Mouse (Mus musculus): Measurements from ENCODE around the gene Pcsk2. TPM values are rescaled to one million over a fixed set of nuclear protein-coding genes. Genes with fewer than 3 reads are reported as not detected.

The Pcsk2 gene
- not detected in 2 replicates for polyA plus RNA-seq (2012; ENCODE audit: low replicate concordance)

DNA sequence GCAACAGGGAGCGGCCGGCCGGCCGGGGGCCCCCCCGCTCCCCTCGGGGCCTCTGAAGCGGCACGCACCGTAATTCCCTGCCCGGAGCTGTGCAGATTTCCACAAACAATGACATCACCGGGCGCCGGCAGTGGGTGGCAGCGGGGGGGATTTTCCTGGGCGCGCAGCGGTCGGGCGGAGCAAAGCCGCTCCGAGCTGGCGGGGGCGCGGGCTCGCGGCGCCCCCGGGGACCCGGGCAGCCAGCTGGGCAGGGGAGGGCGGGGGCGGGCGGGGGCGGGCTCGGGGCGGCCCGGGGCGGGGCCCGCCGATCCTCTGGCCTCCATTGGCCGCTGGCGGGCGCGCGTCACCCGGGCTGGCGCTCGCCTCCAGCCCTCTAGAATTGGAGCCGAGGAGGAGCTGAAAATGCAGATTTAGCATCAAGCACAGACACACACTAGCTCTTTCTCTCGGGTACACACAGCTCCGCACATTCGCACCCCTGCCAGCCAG, at the start of gene Pcsk2:
Pcsk2 (plus strand) TSS at position 399 of the 489 bp plus-strand sequence.

GRCm38 (mm10) chr2:143862484-143863231, 316.7 kb downstream of the Pcsk2 start, which contains the start of gene Bfsp1:
TSS of gene Bfsp1 (minus strand) at chr2:143863173.

Data from leukemia stem cell, adult 10-12 weeks (primary cell).